Mouse (Mus musculus): ENCODE results near the gene Afp. TPM values are rescaled to one million over a fixed set of nuclear protein-coding genes. Genes with fewer than 3 reads are reported as not detected.

Afp gene
- polyA plus RNA-seq, 1 experiment = 0.54 TPM

DNA sequence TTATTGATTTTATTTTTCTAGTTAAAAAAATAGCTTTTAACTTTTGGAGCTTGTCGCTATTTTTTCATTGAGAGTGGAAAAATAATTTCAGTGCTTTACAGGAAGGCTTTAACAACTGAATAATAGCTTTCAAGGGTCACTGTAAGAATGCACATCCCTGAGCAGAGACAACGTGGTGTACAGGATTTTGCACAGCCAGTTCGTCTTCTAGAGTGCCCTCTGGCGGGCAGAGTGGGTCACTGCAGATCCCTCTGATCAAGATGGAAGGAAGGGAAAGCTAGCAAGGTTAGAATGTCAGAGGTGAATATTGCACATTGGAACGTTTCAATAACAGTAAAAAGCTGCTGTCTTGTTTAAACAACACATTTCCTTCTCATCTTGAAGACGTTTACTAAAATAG is 10.2 kb downstream of the Afp start:
- DNase-seq = peak; percentile 65
- 4% methylated on average over 6 of the region's 6 CpGs for WGBS
- TF ChIP-seq CTCF (IDR thresholded peaks at IDR 0.05; ENCODE audit: insufficient read depth, low read length) (peak; percentile 96), POLR2A (IDR thresholded peaks at IDR 0.05; ENCODE audit: borderline replicate concordance, extremely low read depth, low read depth, low read length) (no peak)
- Histone ChIP-seq H3K4me3 (replicated peaks; ENCODE audit: extremely low read depth, low read depth, low read length) (no peak overlapping the region), H3K4me1 (ENCODE audit: control insufficient read depth, insufficient read depth, low read length) (no peaks in the 10 kb centered on the region)

- WGBS = 77% methylated on average over 5 of the region's 5 CpGs
- H3K4me1 ChIP-seq (ENCODE audit: control insufficient read depth, insufficient read depth, low read length) = no peaks in the 10 kb centered on the region
- H3K4me3 ChIP-seq (replicated peaks; ENCODE audit: extremely low read depth, low read depth, low read length) = no peak overlapping the region
- TF ChIP-seq CTCF (IDR thresholded peaks at IDR 0.05; ENCODE audit: insufficient read depth, low read length) = no peak
- no peak for TF ChIP-seq POLR2A (IDR thresholded peaks at IDR 0.05; ENCODE audit: borderline replicate concordance, extremely low read depth, low read depth, low read length)
- no peak for DNase-seq
Observed at GRCm38 (mm10) chr5:90501752-90502151, 11.2 kb downstream of the Afp start.

DNA sequence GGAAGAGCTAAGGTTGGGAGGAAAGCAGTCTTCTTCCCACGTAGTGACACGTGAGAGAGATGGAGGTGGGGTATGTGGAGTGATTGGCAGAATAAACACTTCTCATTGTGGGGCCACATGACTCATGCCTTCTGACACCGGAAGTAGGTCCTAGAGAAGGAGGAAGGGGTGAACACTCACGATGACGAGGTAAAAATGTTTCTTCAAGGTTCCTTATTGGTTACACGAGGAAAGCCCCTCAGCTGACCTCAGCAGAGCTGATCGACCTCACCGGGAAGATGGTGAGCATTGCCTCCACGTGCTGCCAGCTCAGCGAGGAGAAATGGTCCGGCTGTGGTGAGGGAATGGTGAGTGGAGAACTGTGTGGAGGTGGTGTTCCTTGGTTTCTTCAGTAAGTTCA is 14.2 kb downstream of the Afp start:
- no peak overlapping the region for H3K4me3 ChIP-seq (replicated peaks; ENCODE audit: extremely low read depth, low read depth, low read length)
- H3K4me1 ChIP-seq (ENCODE audit: control insufficient read depth, insufficient read depth, low read length) = no peaks in the 10 kb centered on the region
- DNase-seq = no peak
- no peak for TF ChIP-seq CTCF (IDR thresholded peaks at IDR 0.05; ENCODE audit: insufficient read depth, low read length)
- WGBS = 54% methylated on average over 11 of the region's 11 CpGs

GRCm38 (mm10) chr5:90506507-90506906 is 16.0 kb downstream of the Afp start:
- DNase-seq = no peak
- Histone ChIP-seq H3K4me3 (replicated peaks; ENCODE audit: extremely low read depth, low read depth, low read length) (no peak overlapping the region), H3K4me1 (ENCODE audit: control insufficient read depth, insufficient read depth, low read length) (no peaks in the 10 kb centered on the region)
- WGBS = 71% methylated on average over 2 of the region's 2 CpGs
- TF ChIP-seq CTCF (IDR thresholded peaks at IDR 0.05; ENCODE audit: insufficient read depth, low read length) (no peak), POLR2A (IDR thresholded peaks at IDR 0.05; ENCODE audit: borderline replicate concordance, extremely low read depth, low read depth, low read length) (no peak)

GRCm38 (mm10) chr5:90507411-90507949 is 16.9 kb downstream of the Afp start:
- DNase-seq = no peak
- WGBS = 71% methylated on average over 13 of the region's 13 CpGs
- no peak for TF ChIP-seq POLR2A (IDR thresholded peaks at IDR 0.05; ENCODE audit: borderline replicate concordance, extremely low read depth, low read depth, low read length)
- TF ChIP-seq CTCF (IDR thresholded peaks at IDR 0.05; ENCODE audit: insufficient read depth, low read length) = no peak
- H3K4me3 ChIP-seq (replicated peaks; ENCODE audit: extremely low read depth, low read depth, low read length) = no peak overlapping the region
- no peaks in the 10 kb centered on the region for H3K4me1 ChIP-seq (ENCODE audit: control insufficient read depth, insufficient read depth, low read length)

DNA sequence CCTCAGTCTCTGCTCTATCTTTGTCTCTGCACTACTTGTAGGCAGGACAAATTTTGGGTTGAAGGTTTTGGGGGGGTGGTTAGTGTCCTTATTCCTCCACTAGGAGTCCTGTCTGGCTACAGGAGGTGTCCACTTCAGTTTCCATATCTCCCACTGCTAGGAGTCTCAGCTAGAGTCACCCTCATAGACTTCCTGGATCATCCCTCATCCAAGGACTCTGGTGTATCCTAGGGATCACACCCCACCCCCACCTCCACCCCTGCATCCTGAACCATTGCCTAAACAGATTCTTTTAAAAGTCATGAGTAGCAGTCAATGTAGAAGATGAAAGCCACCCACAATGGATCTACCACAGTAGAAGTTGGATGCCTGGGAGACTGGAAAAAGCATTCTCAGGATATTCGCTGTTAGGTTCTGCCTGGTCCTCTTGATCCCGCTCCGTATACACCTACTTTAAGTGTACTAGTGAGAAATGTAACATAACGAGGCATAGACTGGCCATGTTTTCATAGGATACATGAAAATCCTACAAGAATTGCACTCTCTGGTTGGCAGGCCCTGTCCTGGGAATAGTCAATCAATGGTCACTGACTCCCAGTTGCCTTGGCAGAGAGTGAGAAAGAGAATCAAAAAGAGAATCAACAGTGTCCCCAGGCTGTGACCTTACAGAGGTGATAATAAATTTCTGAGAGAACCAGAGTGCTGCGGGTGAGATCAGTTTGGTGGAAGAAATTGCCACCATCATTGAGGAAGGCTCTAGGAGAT is 19.5 kb downstream of the Afp start:
- Histone ChIP-seq H3K4me3 (replicated peaks; ENCODE audit: extremely low read depth, low read depth, low read length) (no peak overlapping the region), H3K4me1 (ENCODE audit: control insufficient read depth, insufficient read depth, low read length) (no peaks in the 10 kb centered on the region)
- no peak for TF ChIP-seq POLR2A (IDR thresholded peaks at IDR 0.05; ENCODE audit: borderline replicate concordance, extremely low read depth, low read depth, low read length)
- WGBS = 92% methylated on average over 5 of the region's 5 CpGs
- no peak for DNase-seq

GRCm38 (mm10) chr5:90512288-90512955 is 21.9 kb downstream of the Afp start:
- whole genome bisulfite sequencing = 78% methylated on average over 6 of the region's 6 CpGs
- H3K4me1 ChIP-seq (ENCODE audit: control insufficient read depth, insufficient read depth, low read length) = no peaks in the 10 kb centered on the region
- H3K4me3 ChIP-seq (replicated peaks; ENCODE audit: extremely low read depth, low read depth, low read length) = no peak overlapping the region
- TF ChIP-seq CTCF (IDR thresholded peaks at IDR 0.05; ENCODE audit: insufficient read depth, low read length) (no peak), POLR2A (IDR thresholded peaks at IDR 0.05; ENCODE audit: borderline replicate concordance, extremely low read depth, low read depth, low read length) (no peak)
- no peak for DNase-seq

- no peak for DNase-seq
- Histone ChIP-seq H3K4me3 (replicated peaks; ENCODE audit: extremely low read depth, low read depth, low read length) (no peak overlapping the region), H3K4me1 (ENCODE audit: control insufficient read depth, insufficient read depth, low read length) (no peaks in the 10 kb centered on the region)
- 88% methylated on average over 6 of the region's 6 CpGs for WGBS
- TF ChIP-seq CTCF (IDR thresholded peaks at IDR 0.05; ENCODE audit: insufficient read depth, low read length) (no peak), POLR2A (IDR thresholded peaks at IDR 0.05; ENCODE audit: borderline replicate concordance, extremely low read depth, low read depth, low read length) (no peak)
Observed at GRCm38 (mm10) chr5:90515561-90515960, 25.0 kb downstream of the Afp start.

- H3K4me3 ChIP-seq (replicated peaks; ENCODE audit: extremely low read depth, low read depth, low read length) = no peak within 1 kb of the TSS
- no peaks in the 10 kb centered on the region for H3K4me1 ChIP-seq (ENCODE audit: control insufficient read depth, insufficient read depth, low read length)
- DNase-seq = no peak
- 68% methylated on average over 6 of the region's 6 CpGs for WGBS
- no peak for TF ChIP-seq CTCF (IDR thresholded peaks at IDR 0.05; ENCODE audit: insufficient read depth, low read length)
- TF ChIP-seq POLR2A (IDR thresholded peaks at IDR 0.05; ENCODE audit: borderline replicate concordance, extremely low read depth, low read depth, low read length) = no peak
Observed at GRCm38 (mm10) chr5:90518356-90519100, 28.0 kb downstream of the Afp start, which contains the start of gene Afm. TSS of gene Afm (plus strand) at chr5:90518932.
